Mouse (Mus musculus) layer of hippocampus, adult 11-12 months (tissue): ENCODE measurements at regions not wholly inside any gene's neighbourhood (a gene's known extent, or its start where the extent isn't known, plus 50 kb on each side); places are given as distances from the start of the nearest gene placed in this dataset.
"Not testable (repeated sequence)": the region's sequence is repeated elsewhere in the genome, so short reads cannot be mapped to it uniquely, and the experiment has no call there.

Experiments used
- DNase-seq: peaks from one replicate; pipeline ENCODE4 v3.0.0; 2022; ENCODE audit warnings: low spot score

GRCm38 (mm10) chrX:92981141-92981540 lies 305.1 kb upstream of the Arx start:
- DNase-seq, result no peak

GRCm38 (mm10) chrX:93002236-93002976 lies 283.8 kb upstream of the Arx start:
- DNase-seq, result no peak

- peak; percentile 7 for DNase-seq
These were observed 279.6 kb upstream of the Arx start for GRCm38 (mm10) chrX:93006681-93007080.

GRCm38 (mm10) chrX:93011578-93011977 lies 274.7 kb upstream of the Arx start:
- DNase-seq, result no peak

- DNase-seq, result no peak
These were observed 269.9 kb upstream of the Arx start for GRCm38 (mm10) chrX:93016391-93016790.

- DNase-seq, result peak; percentile 23
These were observed 245.1 kb upstream of the Arx start for GRCm38 (mm10) chrX:93041096-93041495.

GRCm38 (mm10) chrX:93042736-93043135 lies 243.5 kb upstream of the Arx start:
- DNase-seq, result no peak

- DNase-seq, result no peak
These were observed 237.1 kb upstream of the Arx start for GRCm38 (mm10) chrX:93048967-93049754.

- DNase-seq, result no peak
These were observed 236.5 kb upstream of the Arx start for GRCm38 (mm10) chrX:93049755-93050143.

- DNase-seq, result no peak
These were observed 226.7 kb upstream of the Arx start for GRCm38 (mm10) chrX:93059533-93059932.

GRCm38 (mm10) chrX:93068884-93069283 lies 217.4 kb upstream of the Arx start:
- no peak for DNase-seq

- peak; percentile 61 for DNase-seq
These were observed 216.5 kb upstream of the Arx start for GRCm38 (mm10) chrX:93069569-93070289.

- no peak for DNase-seq
These were observed 216.0 kb upstream of the Arx start for GRCm38 (mm10) chrX:93070290-93070611.

GRCm38 (mm10) chrX:93088976-93089375 lies 197.3 kb upstream of the Arx start:
- no peak for DNase-seq

- no peak for DNase-seq
These were observed 188.7 kb upstream of the Arx start for GRCm38 (mm10) chrX:93097551-93097950.

- no peak for DNase-seq
These were observed 178.2 kb upstream of the Arx start for GRCm38 (mm10) chrX:93107930-93108567.

- DNase-seq, result not testable (repeated sequence)
These were observed 131.9 kb upstream of the Arx start for GRCm38 (mm10) chrX:93154367-93154766.

GRCm38 (mm10) chrX:93159105-93159504 lies 127.1 kb upstream of the Arx start:
- DNase-seq, result no peak

- DNase-seq, result no peak
These were observed 125.3 kb upstream of the Arx start for GRCm38 (mm10) chrX:93160956-93161355.
